Mouse (Mus musculus) spleen, adult 2 months (tissue): ENCODE results near the gene Olfr1416. TPM values are rescaled to one million over a fixed set of nuclear protein-coding genes. Genes with fewer than 3 reads are reported as not detected.
"Not testable (repeated sequence)": the region's sequence is repeated elsewhere in the genome, so short reads cannot be mapped to it uniquely, and the experiment has no call there.

Experiments used
- DNase-seq, 2 experiments: peaks; one replicate each; pipeline versions ENCODE4 v3.0.0 to v3.0.0-alpha.2; 2012 to 2021; ENCODE audit warnings: low spot score in 2 of 2, low read depth in 1 of 2
- H3K27ac ChIP-seq: fragments of 200-500 bp; 2 replicates; pipeline ENCODE4 v1.5.1; 2012; ENCODE audit warnings: low read length, inconsistent platforms; ENCODE audit not compliant: insufficient read depth
- H3K27me3 ChIP-seq: fragments of 200-500 bp; 2 replicates; pipeline ENCODE4 v1.6.1; 2012; ENCODE audit warnings: mild to moderate bottlenecking, moderate library complexity, low read length, inconsistent platforms; ENCODE audit not compliant: control insufficient read depth, insufficient read depth
- H3K36me3 ChIP-seq: fragments of 200-500 bp; 2 replicates; pipeline ENCODE4 v1.6.1; 2012; ENCODE audit warnings: mild to moderate bottlenecking, low read length, inconsistent platforms; ENCODE audit not compliant: control insufficient read depth, insufficient read depth
- H3K4me1 ChIP-seq: fragments of 200-500 bp; 2 replicates; pipeline ENCODE4 v1.6.1; 2011; ENCODE audit warnings: inconsistent platforms; ENCODE audit not compliant: control insufficient read depth, insufficient read depth, insufficient read length
- H3K4me3 ChIP-seq: fragments of 200-500 bp; 2 replicates; pipeline ENCODE4 v1.5.1; 2011; ENCODE audit warnings: mild to moderate bottlenecking, inconsistent platforms; ENCODE audit not compliant: insufficient read depth, insufficient read length; ENCODE audit errors: extremely low read depth
- CTCF ChIP-seq: fragments of 200-500 bp; IDR thresholded peaks from 2 replicates; pipeline ENCODE4 v1.5.1; 2011; ENCODE audit warnings: mild to moderate bottlenecking, inconsistent platforms; ENCODE audit not compliant: insufficient read depth, insufficient read length, insufficient replicate concordance; ENCODE audit errors: extremely low read depth
- POLR2A ChIP-seq: fragments of 200-500 bp; IDR thresholded peaks from 2 replicates; pipeline ENCODE4 v1.6.1; 2011; ENCODE audit warnings: low read depth, low read length, inconsistent platforms
- WGBS: fragments of 180-500 bp; shearing (Covaris S2); methylation state at CpG from one replicate; pipeline ENCODE4 v1.1.7; 2018; 5-methylcytosine and 5-hydroxymethylcytosine counted together
- polyA plus RNA-seq: library from polyadenylated mRNA; depleted of rRNA; stranded (reverse); fragments of >200 nt; gene quantifications from 2 replicates; pipeline ENCODE4 v1.2.3, GENCODE M21; 2012; rRNA removed

Gene Olfr1416
- polyA plus RNA-seq, result not detected in 2 replicates

- Histone ChIP-seq H3K36me3 (no peaks in the 10 kb centered on the region), H3K4me3 (no peak within 1 kb of the TSS), H3K27me3 (no peaks in the 10 kb centered on the region; the same call in 1 of the 2 replicates), H3K4me1 (no peaks in the 10 kb centered on the region), H3K27ac (no peak within 1 kb of the TSS)
- TF ChIP-seq CTCF (no peak), POLR2A (no peak)
- DNase-seq, result no peak
These were observed at the start of gene Olfr1416 for GRCm38 (mm10) chr1:92485013-92485412. Gene Olfr1416, minus strand, starts transcription at chr1:92485113.

DNA sequence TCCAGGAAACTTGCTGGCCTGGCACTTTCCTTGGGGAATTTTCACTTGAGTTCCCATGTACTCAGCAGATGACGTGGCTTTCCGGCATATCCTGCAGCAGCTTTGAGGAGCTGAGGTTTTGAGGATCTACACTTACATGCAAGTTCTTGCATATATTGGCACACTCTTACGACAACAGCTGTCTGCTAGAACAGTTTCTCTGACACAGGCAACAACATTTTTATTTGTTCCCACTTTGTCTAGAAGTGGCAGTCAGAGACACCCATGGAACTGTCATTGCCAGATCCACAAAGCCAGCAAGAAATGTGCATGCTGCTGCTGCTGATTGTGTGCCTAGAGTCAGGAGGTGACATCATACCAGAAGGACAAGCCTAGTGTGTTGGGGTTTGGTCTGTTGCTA lies 38.9 kb upstream of the Olfr1416 start:
- H3K4me1 ChIP-seq, result no peaks in the 10 kb centered on the region
- no peak overlapping the region for H3K4me3 ChIP-seq
- no peaks in the 10 kb centered on the region for H3K27me3 ChIP-seq
- TF ChIP-seq CTCF (no peak), POLR2A (no peak)
- no peak overlapping the region for H3K27ac ChIP-seq
- H3K36me3 ChIP-seq, result no peaks in the 10 kb centered on the region
- no peak for DNase-seq
- 91% methylated on average over 3 of the region's 3 CpGs for WGBS

- H3K36me3 ChIP-seq, result no peaks in the 10 kb centered on the region
- DNase-seq, result no peak
- H3K4me1 ChIP-seq, result no peaks in the 10 kb centered on the region
- TF ChIP-seq CTCF (no peak), POLR2A (no peak)
- no peak overlapping the region for H3K27ac ChIP-seq
- 12% methylated on average over 10 of the region's 10 CpGs for WGBS
- no peak overlapping the region for H3K4me3 ChIP-seq
- no peaks in the 10 kb centered on the region for H3K27me3 ChIP-seq
These were observed 36.5 kb upstream of the Olfr1416 start for GRCm38 (mm10) chr1:92521376-92521775.

- H3K4me1 ChIP-seq, result no peaks in the 10 kb centered on the region
- no peak for DNase-seq
- H3K36me3 ChIP-seq, result no peaks in the 10 kb centered on the region
- TF ChIP-seq CTCF (no peak), POLR2A (no peak)
- no peak overlapping the region for H3K4me3 ChIP-seq
- H3K27me3 ChIP-seq, result no peaks in the 10 kb centered on the region
- WGBS, result 85% methylated on average over 6 of the region's 6 CpGs
- H3K27ac ChIP-seq, result no peak overlapping the region
These were observed 34.1 kb upstream of the Olfr1416 start for GRCm38 (mm10) chr1:92519046-92519445.

- 76% methylated on average over 3 of the region's 3 CpGs for WGBS
- Histone ChIP-seq H3K4me1 (no peaks in the 10 kb centered on the region), H3K27ac (no peak within 1 kb of the TSS), H3K36me3 (no peaks in the 10 kb centered on the region), H3K4me3 (no peak within 1 kb of the TSS), H3K27me3 (no peaks in the 10 kb centered on the region)
- TF ChIP-seq POLR2A (no peak), CTCF (no peak)
- no peak for DNase-seq
These were observed 33.6 kb upstream of the Olfr1416 start, which contains the start of gene Olfr1414 for GRCm38 (mm10) chr1:92518561-92518960. Gene Olfr1414, minus strand, starts transcription at chr1:92518661.

DNA sequence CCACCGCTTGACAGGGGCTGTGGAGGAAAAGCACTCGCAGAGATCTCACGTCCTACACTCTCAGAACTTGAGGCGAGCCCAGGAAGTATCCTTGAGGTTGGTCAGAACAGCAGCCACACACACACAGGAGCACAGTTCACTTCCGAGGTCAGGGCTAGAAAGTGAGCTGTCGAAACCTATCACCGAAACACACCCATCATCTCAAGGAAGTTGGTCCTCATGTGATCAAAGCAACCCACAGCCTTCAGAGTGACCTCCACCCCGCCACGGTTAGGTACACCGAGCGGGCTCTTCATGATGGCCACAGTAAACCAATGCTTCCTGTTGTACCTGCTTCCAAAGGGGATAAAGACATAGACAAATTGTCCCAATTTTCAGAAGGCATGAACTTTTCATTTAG lies 30.5 kb upstream of the Olfr1416 start:
- Histone ChIP-seq H3K27me3 (no peaks in the 10 kb centered on the region), H3K4me3 (no peak overlapping the region), H3K4me1 (no peaks in the 10 kb centered on the region), H3K27ac (no peak overlapping the region), H3K36me3 (no peaks in the 10 kb centered on the region)
- TF ChIP-seq CTCF (no peak), POLR2A (no peak)
- DNase-seq, result no peak
- 63% methylated on average over 11 of the region's 11 CpGs for WGBS

DNA sequence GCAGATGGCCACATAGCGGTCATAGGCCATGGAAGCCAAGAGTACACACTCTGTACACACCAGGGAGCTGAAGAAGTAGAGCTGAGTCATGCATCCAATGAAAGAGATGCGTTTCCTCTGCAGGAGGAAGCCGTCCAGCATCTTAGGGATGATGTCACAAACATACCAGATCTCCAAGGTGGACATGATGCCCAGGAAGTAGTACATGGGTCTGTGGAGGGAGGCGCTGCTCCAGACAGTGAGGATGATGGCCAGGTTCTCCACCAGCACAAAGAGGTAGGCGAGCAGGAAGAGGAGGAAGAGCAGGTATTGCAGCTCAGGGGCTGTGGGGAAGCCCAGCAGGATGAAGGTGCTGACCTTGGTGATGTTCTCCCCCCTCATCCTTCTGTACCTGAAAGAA lies 26.7 kb upstream of the Olfr1416 start:
- DNase-seq, H3K36me3 ChIP-seq, H3K27me3 ChIP-seq, H3K27ac ChIP-seq, H3K4me3 ChIP-seq, H3K4me1 ChIP-seq: not testable (repeated sequence)
- 81% methylated on average over 5 of the region's 5 CpGs for WGBS

DNA sequence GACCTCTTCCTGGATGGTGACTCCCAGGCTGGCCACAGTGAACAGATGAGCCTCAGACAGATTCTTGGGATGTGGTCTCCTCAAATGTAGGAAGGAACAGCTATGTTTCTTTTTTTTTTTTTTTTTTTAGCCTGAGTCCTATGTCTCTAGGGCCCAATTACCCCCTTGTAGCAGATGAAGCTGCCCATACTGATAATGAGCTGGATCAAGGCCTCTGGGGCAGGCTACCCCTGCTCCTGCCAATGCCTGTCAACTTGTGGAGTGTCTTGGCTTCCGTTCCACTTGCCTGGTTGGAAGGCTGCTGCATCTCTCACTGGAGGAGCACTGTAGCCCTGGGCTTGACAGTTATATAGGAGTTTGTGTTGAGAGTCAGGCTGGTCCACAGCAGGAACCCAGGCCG lies 11.1 kb upstream of the Olfr1416 start, which contains the start of gene Olfr1415:
TSS of gene Olfr1415 (minus strand) at position 101 of the 400 bp plus-strand sequence.
- no peak within 1 kb of the TSS for H3K4me3 ChIP-seq
- 82% methylated on average over 2 of the region's 2 CpGs for WGBS
- no peaks in the 10 kb centered on the region for H3K27me3 ChIP-seq
- no peaks in the 10 kb centered on the region for H3K36me3 ChIP-seq
- DNase-seq, result no peak
- no peak within 1 kb of the TSS for H3K27ac ChIP-seq
- H3K4me1 ChIP-seq, result no peaks in the 10 kb centered on the region
- TF ChIP-seq POLR2A (no peak), CTCF (no peak)
